Mouse (Mus musculus): ENCODE measurements around the gene Fndc9.
A peak's percentile ranks its signal among the peaks of the same experiment; 100 is the strongest.

Fndc9 gene

GRCm38 (mm10) chr11:46236976-46237375 lies 1.6 kb downstream of the Fndc9 start:
- DNase-seq, result peak; percentile 73 to 80

GRCm38 (mm10) chr11:46241150-46241673 lies 5.9 kb downstream of the Fndc9 start:
- no peak for DNase-seq

- DNase-seq, result no peak
Measured at GRCm38 (mm10) chr11:46241985-46242384, 6.7 kb downstream of the Fndc9 start.

- no peak for DNase-seq
Measured at GRCm38 (mm10) chr11:46244731-46245604, 9.6 kb downstream of the Fndc9 start.

- DNase-seq, result no peak
Measured at GRCm38 (mm10) chr11:46245926-46246325, 10.6 kb downstream of the Fndc9 start.

- DNase-seq, result no peak
Measured at GRCm38 (mm10) chr11:46246393-46246792, 11.1 kb downstream of the Fndc9 start.

- DNase-seq, result no peak
Measured at GRCm38 (mm10) chr11:46248352-46248751, 13.0 kb downstream of the Fndc9 start.

- DNase-seq, result peak; percentile 77 to 80
Measured at GRCm38 (mm10) chr11:46251994-46252393, 16.7 kb downstream of the Fndc9 start.

- no peak for DNase-seq
Measured at GRCm38 (mm10) chr11:46255291-46255690, 20.0 kb downstream of the Fndc9 start.

- peak; percentile 37 to 47 for DNase-seq
Measured at GRCm38 (mm10) chr11:46258207-46258606, 22.9 kb downstream of the Fndc9 start.

- no peak for DNase-seq
Measured at GRCm38 (mm10) chr11:46258749-46259148, 23.4 kb downstream of the Fndc9 start.

- DNase-seq, result no peak
Measured at GRCm38 (mm10) chr11:46262854-46263253, 27.5 kb downstream of the Fndc9 start.

GRCm38 (mm10) chr11:46263291-46263690 lies 28.0 kb downstream of the Fndc9 start:
- no peak for DNase-seq

GRCm38 (mm10) chr11:46264584-46264983 lies 29.3 kb downstream of the Fndc9 start:
- no peak for DNase-seq

- DNase-seq, result no peak
Measured at GRCm38 (mm10) chr11:46265031-46265786, 29.9 kb downstream of the Fndc9 start.

- DNase-seq, result peak; percentile 69 to 83
Measured at GRCm38 (mm10) chr11:46268991-46269390, 33.7 kb downstream of the Fndc9 start.

GRCm38 (mm10) chr11:46269391-46269790 lies 34.1 kb downstream of the Fndc9 start:
- no peak for DNase-seq

- DNase-seq, result no peak
Measured at GRCm38 (mm10) chr11:46269893-46270292, 34.6 kb downstream of the Fndc9 start.

GRCm38 (mm10) chr11:46272058-46272681 lies 36.8 kb downstream of the Fndc9 start:
- no peak for DNase-seq

GRCm38 (mm10) chr11:46273969-46274368 lies 38.6 kb downstream of the Fndc9 start:
- DNase-seq, result no peak

GRCm38 (mm10) chr11:46275302-46275701 lies 40.0 kb downstream of the Fndc9 start:
- DNase-seq, result peak; percentile 85 to 87

- no peak for DNase-seq
Measured at GRCm38 (mm10) chr11:46276168-46276567, 40.8 kb downstream of the Fndc9 start.

- peak; percentile 42 to 53 for DNase-seq
Measured at GRCm38 (mm10) chr11:46276778-46277177, 41.4 kb downstream of the Fndc9 start.
